Mouse (Mus musculus): ENCODE results near the gene Eif2b5. TPM values are rescaled to one million over a fixed set of nuclear protein-coding genes. Genes with fewer than 3 reads are reported as not detected.

Eif2b5 gene
- polyA plus RNA-seq, 1 experiment = 108 TPM

DNA sequence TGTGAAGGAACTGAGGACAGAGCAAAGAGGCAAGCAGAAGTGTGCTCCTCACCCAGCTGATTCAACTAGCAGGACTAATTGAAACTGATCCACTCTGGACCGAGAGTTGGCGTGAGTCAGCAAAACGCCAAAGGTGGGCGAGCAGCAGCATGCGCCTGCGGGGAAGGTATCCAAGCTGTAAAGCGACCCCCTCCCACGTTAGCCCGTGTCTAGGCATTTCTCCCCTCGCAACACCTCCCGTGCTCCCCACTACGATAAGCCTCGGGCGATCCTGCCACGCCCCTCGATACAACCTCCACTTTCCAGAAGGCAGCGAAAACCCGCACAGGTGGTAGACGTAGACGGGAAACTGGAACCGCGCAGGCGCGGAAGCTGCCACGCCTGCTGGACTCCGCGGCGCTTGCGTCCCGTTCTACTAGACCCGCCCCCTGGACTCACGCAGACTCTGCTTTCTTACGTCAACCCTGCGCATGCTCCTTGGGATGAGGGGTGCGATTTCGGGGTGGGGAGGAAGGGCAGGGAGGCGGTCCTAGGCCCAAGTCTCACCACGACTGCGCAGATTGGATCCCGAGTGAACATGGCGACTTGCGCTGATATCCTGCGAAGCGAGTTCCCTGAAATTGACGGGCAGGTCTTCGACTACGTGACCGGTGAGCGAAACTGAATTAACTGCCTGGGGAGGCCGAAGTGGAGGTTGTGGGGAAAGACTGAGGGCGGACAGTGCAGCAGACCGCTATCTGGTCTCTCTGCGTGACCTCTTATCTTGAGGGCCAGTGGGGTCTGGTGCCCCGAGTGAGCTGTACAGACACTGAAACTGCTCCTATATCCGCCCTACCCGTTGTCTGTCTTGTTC is 49.7 kb downstream of the Eif2b5 start, which contains the start of gene Abcf3:
Gene Abcf3 (plus strand): TSS at position 482 of the 853 bp plus-strand sequence.
- Histone ChIP-seq H3K79me3 (ENCODE audit: low read depth) (peaks cover 12% of the 10 kb centered on the region), H3K36me3 (ENCODE audit: control insufficient read depth, insufficient read depth) (peaks cover 54% of the 10 kb centered on the region)

GRCm38 (mm10) chr16:20549161-20549560 is 50.5 kb downstream of the Eif2b5 start:
- TF ChIP-seq USF1 (IDR thresholded peaks at IDR 0.05; ENCODE audit: low read depth) (no peak), CTCF (IDR thresholded peaks at IDR 0.05; ENCODE audit: control insufficient read depth, insufficient read depth, insufficient read length) (no peak), MAX (IDR thresholded peaks at IDR 0.05) (no peak), MYOG (IDR thresholded peaks at IDR 0.05; ENCODE audit: control insufficient read depth, extremely low read depth, insufficient read length) (no peak), FOSL1 (IDR thresholded peaks at IDR 0.05; ENCODE audit: insufficient read depth, low read length, poor library complexity, severe bottlenecking) (no peak), MYOD1 (IDR thresholded peaks at IDR 0.05; ENCODE audit: control insufficient read depth, insufficient read length, low read depth) (no peak), CEBPB (IDR thresholded peaks at IDR 0.05; ENCODE audit: low read depth) (no peak)
- Histone ChIP-seq H3K79me2 (ENCODE audit: control insufficient read depth, insufficient read depth) (peaks cover 15% of the 10 kb centered on the region), H3K79me3 (ENCODE audit: low read depth) (peaks cover 10% of the 10 kb centered on the region), H3K36me3 (ENCODE audit: control insufficient read depth, insufficient read depth) (peaks cover 54% of the 10 kb centered on the region), H3K4me3 (ENCODE audit: insufficient read depth, poor library complexity, severe bottlenecking) (peak overlapping the region; percentile 66), H3K27me3 (ENCODE audit: control insufficient read depth, insufficient read depth, insufficient read length) (no peaks in the 10 kb centered on the region), H3ac (ENCODE audit: control insufficient read depth, insufficient read length, low read depth) (peak overlapping the region; percentile 87)

More for the DNA sequence above, 49.7 kb downstream of the Eif2b5 start, which contains the start of gene Abcf3:
- no peaks in the 10 kb centered on the region for H3K27me3 ChIP-seq (ENCODE audit: control insufficient read depth, insufficient read depth, insufficient read length)
- peak; percentile 45 for TF ChIP-seq MAX (IDR thresholded peaks at IDR 0.05)
- no peak for TF ChIP-seq FOSL1 (IDR thresholded peaks at IDR 0.05; ENCODE audit: insufficient read depth, low read length, poor library complexity, severe bottlenecking)
- H3ac ChIP-seq (ENCODE audit: control insufficient read depth, insufficient read length, low read depth) = peak within 1 kb of the TSS; percentile 87
- peak within 1 kb of the TSS; percentile 66 for H3K4me3 ChIP-seq (ENCODE audit: insufficient read depth, poor library complexity, severe bottlenecking)
- peaks cover 15% of the 10 kb centered on the region for H3K79me2 ChIP-seq (ENCODE audit: control insufficient read depth, insufficient read depth)

DNA sequence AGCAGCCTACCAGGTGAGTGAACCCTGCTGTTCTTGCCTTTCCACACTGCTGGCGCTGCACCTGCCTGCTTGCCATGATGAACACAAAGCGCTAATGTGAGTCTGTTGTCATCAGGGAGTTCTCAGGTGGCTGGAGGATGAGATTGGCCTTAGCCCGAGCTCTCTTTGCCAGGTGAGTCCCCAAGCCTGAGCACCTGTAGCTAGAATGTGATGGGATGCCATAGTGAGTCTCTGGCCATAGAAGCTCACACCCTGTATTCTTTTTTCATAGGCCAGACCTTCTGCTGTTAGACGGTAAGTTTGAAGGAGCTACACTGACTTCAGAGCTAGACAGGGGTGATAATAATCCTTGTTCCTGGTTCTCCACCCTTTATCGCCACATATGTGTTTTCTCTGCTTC is 53.1 kb downstream of the Eif2b5 start:
- H3K4me3 ChIP-seq (ENCODE audit: insufficient read depth, poor library complexity, severe bottlenecking) = no peak overlapping the region
- H3K79me2 ChIP-seq (ENCODE audit: control insufficient read depth, insufficient read depth) = peaks cover 15% of the 10 kb centered on the region
- no peak overlapping the region for H3ac ChIP-seq (ENCODE audit: control insufficient read depth, insufficient read length, low read depth)
- peaks cover 56% of the 10 kb centered on the region for H3K36me3 ChIP-seq (ENCODE audit: control insufficient read depth, insufficient read depth)
- H3K27me3 ChIP-seq (ENCODE audit: control insufficient read depth, insufficient read depth, insufficient read length) = no peaks in the 10 kb centered on the region
- H3K79me3 ChIP-seq (ENCODE audit: low read depth) = peaks cover 10% of the 10 kb centered on the region
- TF ChIP-seq CEBPB (IDR thresholded peaks at IDR 0.05; ENCODE audit: low read depth) = no peak
- no peak for TF ChIP-seq MYOG (IDR thresholded peaks at IDR 0.05; ENCODE audit: control insufficient read depth, extremely low read depth, insufficient read length)
- TF ChIP-seq FOSL1 (IDR thresholded peaks at IDR 0.05; ENCODE audit: insufficient read depth, low read length, poor library complexity, severe bottlenecking) = no peak
- no peak for TF ChIP-seq CTCF (IDR thresholded peaks at IDR 0.05; ENCODE audit: control insufficient read depth, insufficient read depth, insufficient read length)
- no peak for TF ChIP-seq MYOD1 (IDR thresholded peaks at IDR 0.05; ENCODE audit: control insufficient read depth, insufficient read length, low read depth)
- TF ChIP-seq MAX (IDR thresholded peaks at IDR 0.05) = no peak
- TF ChIP-seq USF1 (IDR thresholded peaks at IDR 0.05; ENCODE audit: low read depth) = no peak

DNA sequence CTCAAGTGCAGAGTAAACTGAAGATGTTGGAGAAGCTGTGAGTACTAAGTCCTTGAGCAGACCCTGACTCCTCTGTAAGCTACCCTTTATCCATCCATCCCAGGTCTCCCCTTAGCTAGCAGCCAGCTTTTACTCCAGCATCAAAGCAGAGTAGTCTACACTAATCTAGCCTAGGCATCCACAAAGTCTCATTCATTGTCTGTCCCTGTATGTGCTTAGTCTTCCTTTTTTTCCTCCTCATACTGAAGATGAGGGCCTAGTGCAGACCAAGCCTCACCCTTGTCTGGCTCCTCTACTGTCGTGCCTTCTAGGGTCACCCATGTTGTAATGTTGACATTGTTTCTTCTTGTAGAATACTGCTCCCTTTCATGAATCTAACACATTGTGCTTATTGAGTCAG is 54.0 kb downstream of the Eif2b5 start:
- no peaks in the 10 kb centered on the region for H3K27me3 ChIP-seq (ENCODE audit: control insufficient read depth, insufficient read depth, insufficient read length)
- peaks cover 15% of the 10 kb centered on the region for H3K79me2 ChIP-seq (ENCODE audit: control insufficient read depth, insufficient read depth)
- TF ChIP-seq MAX (IDR thresholded peaks at IDR 0.05) = no peak
- no peak for TF ChIP-seq MYOD1 (IDR thresholded peaks at IDR 0.05; ENCODE audit: control insufficient read depth, insufficient read length, low read depth)
- no peak for TF ChIP-seq USF1 (IDR thresholded peaks at IDR 0.05; ENCODE audit: low read depth)
- no peak for TF ChIP-seq FOSL1 (IDR thresholded peaks at IDR 0.05; ENCODE audit: insufficient read depth, low read length, poor library complexity, severe bottlenecking)
- TF ChIP-seq CEBPB (IDR thresholded peaks at IDR 0.05; ENCODE audit: low read depth) = no peak
- TF ChIP-seq MYOG (IDR thresholded peaks at IDR 0.05; ENCODE audit: control insufficient read depth, extremely low read depth, insufficient read length) = no peak
- no peak for TF ChIP-seq CTCF (IDR thresholded peaks at IDR 0.05; ENCODE audit: control insufficient read depth, insufficient read depth, insufficient read length)
- H3K36me3 ChIP-seq (ENCODE audit: control insufficient read depth, insufficient read depth) = peaks cover 58% of the 10 kb centered on the region
- no peak overlapping the region for H3ac ChIP-seq (ENCODE audit: control insufficient read depth, insufficient read length, low read depth)
- peaks cover 10% of the 10 kb centered on the region for H3K79me3 ChIP-seq (ENCODE audit: low read depth)
- H3K4me3 ChIP-seq (ENCODE audit: insufficient read depth, poor library complexity, severe bottlenecking) = no peak overlapping the region

DNA sequence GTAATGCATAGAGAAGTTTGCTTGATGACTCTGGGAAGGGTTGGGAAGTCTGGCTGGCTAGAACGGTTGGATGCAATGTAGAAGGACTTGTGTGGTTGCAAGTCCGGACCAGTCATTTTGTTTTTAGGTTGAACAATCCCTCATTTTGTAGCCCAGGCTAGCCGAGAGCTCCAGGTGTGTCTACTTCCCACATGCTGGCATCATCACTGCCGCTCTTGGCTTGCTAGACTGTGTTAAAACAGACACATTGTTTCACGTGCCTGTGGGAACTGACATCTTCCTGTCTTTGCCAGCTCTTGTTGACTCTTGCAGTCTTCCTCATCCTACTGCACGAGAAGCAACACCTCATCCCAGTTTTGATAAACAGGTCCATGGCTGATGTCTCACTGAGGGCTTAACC is 56.4 kb downstream of the Eif2b5 start:
- Histone ChIP-seq H3K36me3 (ENCODE audit: control insufficient read depth, insufficient read depth) (peaks cover 78% of the 10 kb centered on the region), H3K4me3 (ENCODE audit: insufficient read depth, poor library complexity, severe bottlenecking) (no peak overlapping the region), H3K79me3 (ENCODE audit: low read depth) (peaks cover 3% of the 10 kb centered on the region), H3K27me3 (ENCODE audit: control insufficient read depth, insufficient read depth, insufficient read length) (no peaks in the 10 kb centered on the region), H3ac (ENCODE audit: control insufficient read depth, insufficient read length, low read depth) (no peak overlapping the region), H3K79me2 (ENCODE audit: control insufficient read depth, insufficient read depth) (peaks cover under 1% of the 10 kb centered on the region)
- TF ChIP-seq MYOG (IDR thresholded peaks at IDR 0.05; ENCODE audit: control insufficient read depth, extremely low read depth, insufficient read length) (no peak), FOSL1 (IDR thresholded peaks at IDR 0.05; ENCODE audit: insufficient read depth, low read length, poor library complexity, severe bottlenecking) (no peak), MAX (IDR thresholded peaks at IDR 0.05) (no peak), USF1 (IDR thresholded peaks at IDR 0.05; ENCODE audit: low read depth) (no peak), CEBPB (IDR thresholded peaks at IDR 0.05; ENCODE audit: low read depth) (no peak), CTCF (IDR thresholded peaks at IDR 0.05; ENCODE audit: control insufficient read depth, insufficient read depth, insufficient read length) (no peak), MYOD1 (IDR thresholded peaks at IDR 0.05; ENCODE audit: control insufficient read depth, insufficient read length, low read depth) (no peak)
